Mouse (Mus musculus) ovary, adult 2 months (tissue): ENCODE results near the gene Ifi202b. TPM values are rescaled to one million over a fixed set of nuclear protein-coding genes. Genes with fewer than 3 reads are reported as not detected.

Source experiments
- polyA plus RNA-seq: library from polyadenylated mRNA; depleted of rRNA; stranded (reverse); fragments of >200 nt; gene quantifications from 2 replicates; pipeline ENCODE4 v1.2.3, GENCODE M21; 2012; rRNA removed

Gene Ifi202b
- 0.20 and 0.52 TPM in 2 replicates for polyA plus RNA-seq

DNA sequence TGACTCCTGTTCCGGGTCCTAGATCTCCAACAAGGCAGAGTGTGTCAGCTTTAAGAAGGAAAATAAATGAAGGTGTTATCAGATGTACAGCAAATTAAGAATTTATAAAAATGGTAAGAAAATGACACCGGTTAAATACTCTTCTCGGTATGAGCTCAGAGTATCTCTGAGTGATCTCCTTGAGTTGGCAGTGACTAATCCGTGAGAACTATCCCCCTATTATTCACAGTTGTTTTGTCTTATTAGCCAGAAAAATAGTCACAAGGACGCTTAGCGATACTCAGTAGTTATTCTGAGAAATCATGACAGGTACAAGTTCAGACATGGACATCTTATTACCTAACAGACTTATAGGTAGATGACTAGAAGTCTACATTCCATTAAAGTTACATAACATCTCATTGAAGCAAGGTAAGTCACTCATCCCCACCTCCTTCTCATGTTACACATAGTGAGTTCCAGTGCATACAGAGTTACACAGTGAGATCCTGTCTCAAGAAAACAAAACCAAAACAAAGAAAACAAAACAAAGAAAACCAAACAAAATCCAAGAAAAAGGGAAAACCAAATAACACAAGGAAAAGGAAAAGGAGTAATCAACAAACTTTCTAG is at the start of gene Ifi202b:
Ifi202b (minus strand) TSS at position 51 of the 612 bp plus-strand sequence.

DNA sequence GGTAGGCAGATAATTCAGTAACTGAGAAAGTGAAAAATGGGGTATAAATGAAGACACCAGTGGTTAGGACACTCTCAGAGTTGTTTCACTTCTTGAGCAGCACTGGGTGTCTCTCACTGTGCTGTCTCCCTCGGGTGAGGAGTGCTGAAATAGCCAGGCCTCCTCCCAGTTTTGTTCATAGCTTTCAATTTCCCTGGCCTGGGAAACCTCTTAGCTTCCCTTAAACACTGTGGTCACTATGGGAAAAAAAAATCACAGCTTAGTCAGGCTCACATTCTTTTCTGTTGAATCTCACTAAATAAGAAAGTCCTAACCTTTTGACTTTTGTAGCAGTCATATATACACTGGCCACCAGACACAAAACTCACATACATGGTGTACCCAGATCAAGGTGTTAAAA is 49.2 kb upstream of the Ifi202b start, which contains the start of gene Ifi205:
Ifi205 (minus strand) TSS at position 113 of the 400 bp plus-strand sequence.

DNA sequence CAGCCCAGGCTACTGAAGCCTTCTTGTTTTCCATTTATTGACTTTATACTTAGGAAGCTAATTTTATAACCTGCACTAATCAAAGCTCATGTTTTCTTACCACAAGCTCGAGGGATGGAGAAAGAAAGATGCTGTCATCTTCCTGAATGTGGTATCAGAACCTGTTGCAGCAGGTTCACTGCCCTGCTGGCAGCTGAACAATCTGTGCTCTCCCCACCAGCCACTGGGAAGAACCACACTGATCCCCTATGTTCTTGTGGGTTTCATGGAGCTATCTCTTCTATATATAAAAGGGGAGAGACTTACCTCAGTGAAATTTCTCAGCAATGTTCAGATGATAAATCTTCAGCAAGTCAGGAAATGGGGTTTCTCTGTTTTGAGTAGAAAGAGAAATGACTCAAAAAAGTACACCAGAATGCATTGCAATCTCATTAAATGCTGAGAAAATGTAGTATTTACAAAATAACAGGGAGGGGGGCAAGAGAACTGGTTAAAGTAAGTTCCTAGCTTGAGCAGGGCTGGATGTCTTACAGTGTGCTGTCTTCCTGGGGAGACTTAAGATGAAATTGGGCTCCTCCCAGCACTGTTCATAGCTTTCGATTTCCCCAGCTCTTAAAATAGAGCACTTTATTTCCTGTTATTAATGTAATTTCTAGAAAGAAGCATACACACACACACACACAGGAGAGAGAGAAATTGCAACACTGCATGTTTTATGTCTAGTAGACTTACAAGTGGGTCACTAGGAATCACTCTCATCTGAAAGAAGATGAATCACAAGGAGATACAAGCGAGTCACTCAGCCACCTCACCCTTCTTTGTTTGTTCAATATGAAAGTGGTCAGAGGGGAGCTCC is 40.4 kb downstream of the Ifi202b start, which contains the start of the genes Mndal and Ifi203:
Mndal (minus strand) TSS at position 568 of the 856 bp plus-strand sequence.
Ifi203 (minus strand) TSS at position 749 of the 856 bp plus-strand sequence.

Other genes with a start within 250 kb of the Ifi202b start
- 2.6 and 6.3 TPM in 2 replicates for gene Ifi207, start 241.0 kb downstream of the Ifi202b start, polyA plus RNA-seq
- gene Ifi204, start 215.8 kb downstream of the Ifi202b start, polyA plus RNA-seq = 0.60 and 1.1 TPM in 2 replicates
- gene Ifi211, start 69.7 kb downstream of the Ifi202b start, polyA plus RNA-seq = 0.70 and 0.98 TPM in 2 replicates
- gene Mndal, start 40.3 kb downstream of the Ifi202b start, polyA plus RNA-seq = 0.83 and 1.6 TPM in 2 replicates
- 4.3 and 6.1 TPM in 2 replicates for gene Ifi203, start 40.1 kb downstream of the Ifi202b start, polyA plus RNA-seq
- 0.51 and 0.52 TPM in 2 replicates for gene Ifi205, start 49.1 kb upstream of the Ifi202b start, polyA plus RNA-seq
- gene Olfr433, start 58.0 kb upstream of the Ifi202b start, polyA plus RNA-seq = 0.24 and 0.25 TPM in 2 replicates
- gene Olfr432, start 66.5 kb upstream of the Ifi202b start, polyA plus RNA-seq = 0.10 TPM in 1 of 2 replicates, not detected in the other
- not detected in 2 replicates for gene Olfr430, start 83.9 kb upstream of the Ifi202b start, polyA plus RNA-seq
- not detected in 2 replicates for gene Olfr429, start 101.6 kb upstream of the Ifi202b start, polyA plus RNA-seq
- not detected in 2 replicates for gene Olfr427, start 114.1 kb upstream of the Ifi202b start, polyA plus RNA-seq
- gene Olfr231, start 138.4 kb upstream of the Ifi202b start, polyA plus RNA-seq = not detected in 2 replicates
- not detected in 2 replicates for gene Olfr424, start 148.8 kb upstream of the Ifi202b start, polyA plus RNA-seq
- gene Olfr420, start 172.9 kb upstream of the Ifi202b start, polyA plus RNA-seq = not detected in 2 replicates
- gene Spta1, start 190.0 kb upstream of the Ifi202b start, polyA plus RNA-seq = not detected in 2 replicates